Mouse (Mus musculus) lung, postnatal 0 days (tissue): ENCODE results near the gene Mrps24.

ENCODE experiments used
- CTCF ChIP-seq: IDR thresholded peaks from 2 replicates; pipeline ENCODE4 v1.5.1; 2016; ENCODE audit warnings: antibody characterized with exemption, mild to moderate bottlenecking
- EP300 ChIP-seq: IDR thresholded peaks from 2 replicates; pipeline ENCODE4 v1.6.1; 2016; ENCODE audit warnings: antibody characterized with exemption, mild to moderate bottlenecking, control low read depth

DNA sequence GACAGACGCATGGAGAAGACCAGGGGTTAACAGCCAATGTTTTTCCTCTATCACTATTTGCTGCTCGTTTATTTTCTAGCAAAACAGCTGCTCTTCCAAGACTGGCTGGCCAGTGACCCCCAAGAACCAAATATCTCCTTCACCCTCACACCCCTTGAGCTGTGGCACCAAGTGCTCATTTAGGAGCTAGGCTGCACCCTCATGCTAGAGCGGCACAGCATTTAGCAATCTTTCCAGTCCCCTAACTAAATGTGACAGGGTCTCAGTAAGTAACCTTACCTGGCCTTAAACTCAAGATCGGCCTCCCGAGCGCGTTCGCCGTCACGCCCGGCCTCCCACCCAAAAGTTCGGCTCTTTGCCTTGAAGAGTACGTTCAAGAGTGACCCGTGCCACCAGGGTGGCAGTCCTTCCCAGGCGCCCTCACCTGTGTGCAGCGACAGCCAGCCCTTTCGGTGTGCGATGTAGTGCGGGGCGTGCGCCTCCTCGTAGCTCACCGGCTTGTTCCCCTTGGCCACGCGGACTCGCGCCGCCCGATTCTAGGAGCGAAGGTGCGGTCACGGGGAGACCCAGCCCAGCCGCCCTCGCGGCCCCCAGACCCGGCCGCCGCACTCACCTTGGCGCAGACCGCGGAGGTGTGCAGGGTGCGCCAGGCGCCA is 8.5 kb downstream of the Mrps24 start:
- TF ChIP-seq CTCF = no peak
- no peak for TF ChIP-seq EP300
